Mouse (Mus musculus) right cerebral cortex, postnatal 36 days (tissue): ENCODE results near the gene Gpr35.
"Not testable (repeated sequence)": the region's sequence is repeated elsewhere in the genome, so short reads cannot be mapped to it uniquely, and the experiment has no call there.

Source experiments
- DNase-seq, 2 experiments: peaks; one replicate each; pipeline ENCODE4 v3.0.0; 2022; ENCODE audit warnings: low spot score in 2 of 2, mixed read lengths in 1 of 2

Gene Gpr35

GRCm38 (mm10) chr1:92933611-92934010 is 17.1 kb upstream of the Gpr35 start:
- DNase-seq = no peak

DNA sequence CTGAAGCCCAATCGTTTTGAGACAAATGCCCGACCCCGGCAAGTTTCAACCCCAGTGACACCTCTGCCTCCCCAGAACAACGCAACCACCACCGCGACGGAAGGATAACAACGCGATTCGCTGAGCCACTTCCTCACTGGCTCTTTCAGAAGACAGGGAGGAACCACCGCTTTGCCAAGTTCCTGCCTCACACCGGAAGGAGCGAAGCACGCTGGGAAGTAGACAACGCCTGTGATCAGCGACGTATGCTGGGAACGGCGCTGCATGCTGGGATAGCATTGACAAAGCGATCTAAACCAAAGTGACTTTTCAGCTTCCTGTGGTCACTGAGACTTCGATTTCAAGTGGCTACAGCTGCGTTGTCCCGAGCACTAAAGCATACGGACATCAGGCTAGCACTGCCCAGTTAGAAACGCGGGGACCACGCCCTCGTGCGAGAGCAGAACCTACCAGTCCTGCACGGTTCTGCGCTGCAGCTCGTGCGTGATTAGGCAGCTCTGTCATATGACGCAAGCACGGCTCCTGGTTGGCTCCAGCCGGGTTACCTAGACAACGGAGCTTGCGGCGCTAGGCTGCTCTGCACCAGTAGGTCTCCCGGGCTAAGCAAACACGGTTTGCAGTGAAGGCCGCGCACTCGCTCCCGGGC is 16.4 kb upstream of the Gpr35 start, which contains the start of gene Capn10:
Gene Capn10, plus strand, starts transcription at position 195 of the 646 bp plus-strand sequence.
- DNase-seq = peak; percentile 96

GRCm38 (mm10) chr1:92935054-92935962 is 15.4 kb upstream of the Gpr35 start:
- DNase-seq = no peak

DNA sequence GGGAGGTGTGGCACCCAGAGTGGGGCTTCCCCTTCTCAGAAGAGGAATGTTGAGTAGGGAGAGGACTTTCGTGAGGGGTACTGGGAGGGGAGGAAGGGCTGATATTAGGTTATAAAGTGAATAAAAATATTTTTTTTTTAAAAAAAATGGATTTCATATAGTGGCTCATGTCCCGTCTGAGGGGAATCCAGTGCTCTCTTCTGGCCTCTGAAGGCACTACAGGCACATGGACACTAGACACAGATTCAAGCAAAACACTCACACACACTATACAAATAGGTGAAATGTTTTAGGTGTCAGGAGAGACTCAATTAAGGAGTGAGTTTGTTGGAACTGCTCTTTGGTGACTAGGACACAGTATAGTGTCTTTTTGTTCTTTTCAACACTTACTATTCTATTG is 14.7 kb upstream of the Gpr35 start:
- DNase-seq = no peak

- no peak for DNase-seq
These were observed 14.2 kb upstream of the Gpr35 start for GRCm38 (mm10) chr1:92936467-92936866.

GRCm38 (mm10) chr1:92937797-92938196 is 12.9 kb upstream of the Gpr35 start:
- DNase-seq = no peak

- no peak for DNase-seq
These were observed 10.9 kb upstream of the Gpr35 start for GRCm38 (mm10) chr1:92939746-92940145.

GRCm38 (mm10) chr1:92943219-92943989 is 7.3 kb upstream of the Gpr35 start:
- no peak for DNase-seq

DNA sequence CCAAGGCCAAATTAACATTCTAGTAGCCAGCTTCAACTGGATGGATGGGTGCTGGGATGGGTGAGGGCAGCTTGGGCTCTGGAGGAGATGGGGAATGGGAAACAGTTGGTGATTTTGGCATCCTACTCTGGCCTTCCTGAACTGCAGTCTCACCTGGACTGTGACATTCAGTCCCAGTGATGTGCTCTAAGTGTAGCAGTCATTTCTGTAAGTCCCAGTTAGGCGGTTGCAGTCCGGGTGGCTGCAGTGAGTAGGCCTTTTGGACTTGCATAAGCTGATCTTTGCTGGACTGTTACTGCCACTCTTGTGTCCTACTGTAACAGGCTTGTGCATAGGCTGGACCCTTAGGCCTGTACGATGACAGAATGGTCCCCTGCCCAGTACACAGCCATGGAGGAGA is 2.7 kb upstream of the Gpr35 start:
- no peak for DNase-seq

GRCm38 (mm10) chr1:92949426-92949825 is 1.2 kb upstream of the Gpr35 start:
- no peak for DNase-seq

- no peak for DNase-seq
These were observed 3.0 kb downstream of the Gpr35 start for GRCm38 (mm10) chr1:92953641-92954040.

DNA sequence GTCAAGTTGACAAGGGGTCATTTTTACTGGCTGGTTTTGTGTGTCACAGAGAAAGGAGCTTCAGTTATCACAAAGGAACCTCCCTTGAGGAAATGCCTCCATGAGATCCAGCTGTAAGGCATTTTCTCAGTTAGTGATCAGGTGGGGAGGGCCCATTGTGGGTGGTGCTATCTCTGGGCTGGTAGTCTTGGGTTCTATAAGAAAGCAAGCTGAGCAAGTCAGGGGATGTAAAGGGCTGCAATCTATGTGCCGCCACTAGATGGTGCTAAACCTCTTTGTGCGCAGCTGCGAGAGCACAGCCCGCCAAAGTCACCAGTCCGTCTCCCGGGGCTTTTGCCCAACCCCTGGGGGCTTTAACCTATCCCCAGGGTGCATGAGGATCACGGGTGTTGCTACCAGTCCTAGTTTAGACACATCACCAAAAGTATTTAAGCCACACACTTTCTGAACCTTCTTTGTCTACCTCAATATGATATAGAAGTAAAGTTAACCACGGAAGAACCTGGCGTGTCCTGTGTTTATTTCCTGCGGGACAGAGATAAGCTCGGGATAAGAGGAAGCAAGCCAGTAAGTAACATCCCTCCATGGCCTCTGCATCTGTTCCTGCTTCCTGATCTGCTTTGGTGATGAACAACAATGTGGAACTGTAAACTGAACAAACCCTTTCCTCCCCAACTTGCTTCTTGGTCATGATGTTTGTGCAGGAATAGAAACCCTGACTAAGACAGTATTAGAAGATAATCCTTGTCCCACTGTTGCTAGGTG is 6.1 kb downstream of the Gpr35 start:
- DNase-seq = peak; percentile 48 to 69

DNA sequence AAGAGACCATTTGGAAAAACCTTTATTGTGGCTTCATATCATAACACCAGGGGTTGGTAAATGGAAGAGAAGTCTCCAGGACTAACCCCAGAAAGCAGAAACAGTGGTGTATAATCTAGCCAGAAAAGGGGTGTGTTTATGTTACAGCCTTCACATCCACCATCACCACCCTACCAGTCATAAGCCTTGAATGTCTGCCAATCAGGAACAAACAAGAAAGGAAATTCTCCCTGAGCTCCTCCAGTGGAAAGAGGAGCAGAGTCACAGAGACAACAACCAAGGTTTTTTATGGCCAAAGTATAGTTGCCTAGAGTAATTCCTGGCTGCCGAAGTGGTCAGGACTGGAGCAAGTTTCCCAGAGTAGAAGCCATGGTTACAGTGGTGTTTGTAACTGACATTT is 8.3 kb downstream of the Gpr35 start:
- no peak for DNase-seq

DNA sequence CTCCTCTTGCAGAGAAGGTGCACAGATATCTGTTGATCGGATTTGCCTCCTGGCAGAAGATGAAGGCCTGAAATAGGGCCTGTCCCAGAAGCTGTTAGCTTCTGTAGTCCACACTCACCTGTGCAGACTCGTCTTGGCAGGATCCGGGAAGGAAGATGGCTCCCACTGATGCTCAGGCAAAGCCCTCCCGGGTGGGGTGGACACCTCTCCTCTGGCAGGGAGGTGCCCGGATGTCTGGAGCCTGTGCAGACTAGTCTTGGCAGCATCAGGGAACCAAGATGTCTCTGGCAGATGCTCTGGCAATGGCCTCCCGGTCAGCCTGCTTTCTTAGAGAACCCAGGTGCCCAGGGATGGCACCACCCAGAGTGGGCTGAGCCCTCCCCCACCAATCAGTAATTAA is 20.1 kb downstream of the Gpr35 start:
- not testable (repeated sequence) for DNase-seq

- no peak for DNase-seq
These were observed 21.5 kb downstream of the Gpr35 start for GRCm38 (mm10) chr1:92971879-92972795.

- peak in 1 of 2 experiments; percentile 11 for DNase-seq
These were observed 22.2 kb downstream of the Gpr35 start for GRCm38 (mm10) chr1:92972854-92973253.

DNA sequence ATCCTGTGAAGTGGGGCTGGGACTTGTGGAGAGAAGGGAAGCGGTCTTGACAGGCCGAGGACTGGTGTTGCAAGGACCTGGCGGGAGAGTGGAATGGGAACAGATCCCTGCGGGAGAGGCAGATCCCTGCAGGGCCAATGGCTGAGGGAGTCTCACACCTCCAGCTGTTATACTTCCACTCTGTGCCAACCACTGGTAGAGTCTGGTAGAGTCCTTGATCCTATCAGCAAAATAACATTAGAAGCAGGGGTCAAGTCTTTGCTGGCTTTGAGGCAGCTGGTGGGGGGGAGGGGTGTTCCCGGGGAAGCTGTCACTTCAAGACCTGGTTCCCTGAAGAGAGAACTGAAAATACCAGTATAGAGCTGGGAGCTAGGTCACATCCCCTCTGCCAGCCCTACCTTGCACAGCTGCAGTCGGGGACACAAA is 25.5 kb downstream of the Gpr35 start:
- DNase-seq = no peak

- no peak for DNase-seq
These were observed 28.0 kb downstream of the Gpr35 start for GRCm38 (mm10) chr1:92978645-92979044.

GRCm38 (mm10) chr1:92979073-92979602 is 28.5 kb downstream of the Gpr35 start:
- no peak for DNase-seq
